Mouse (Mus musculus) intestine, postnatal 0 days (tissue): ENCODE results near the gene Rab31. TPM values are rescaled to one million over a fixed set of nuclear protein-coding genes. Genes with fewer than 3 reads are reported as not detected.
"Not testable (repeated sequence)": the region's sequence is repeated elsewhere in the genome, so short reads cannot be mapped to it uniquely, and the experiment has no call there.

Experiments
- ATAC-seq: fragments of 200-750 bp; cut with Nextera tagmentation; 2 replicates; pipeline ENCODE4 v1.8.0; 2017; ENCODE audit warnings: mild to moderate bottlenecking, moderate TSS enrichment, moderate library complexity
- H3K27ac ChIP-seq: fragments of 300-500 bp; sonication (generic); 2 replicates; pipeline ENCODE4 v1.5.1; 2014; ENCODE audit warnings: mild to moderate bottlenecking, low read depth, low read length, moderate library complexity
- H3K27me3 ChIP-seq: fragments of 300-500 bp; sonication (generic); replicated peaks from 2 replicates; pipeline ENCODE4 v1.6.1; 2014; ENCODE audit warnings: low read length, mixed read lengths; ENCODE audit not compliant: control insufficient read depth, insufficient read depth
- H3K36me3 ChIP-seq: fragments of 300-500 bp; sonication (generic); 2 replicates; pipeline ENCODE4 v1.6.1; 2014; ENCODE audit warnings: mild to moderate bottlenecking, moderate library complexity; ENCODE audit not compliant: control insufficient read depth, insufficient read depth
- H3K4me1 ChIP-seq: fragments of 300-500 bp; sonication (generic); replicated peaks from 2 replicates; pipeline ENCODE4 v1.6.1; 2014; ENCODE audit warnings: antibody characterized with exemption, low read length, mixed read lengths; ENCODE audit not compliant: control insufficient read depth, insufficient read depth
- H3K4me2 ChIP-seq: fragments of 300-500 bp; sonication (generic); replicated peaks from 2 replicates; pipeline ENCODE4 v1.6.1; 2014; ENCODE audit warnings: low read depth, mild to moderate bottlenecking, moderate library complexity
- H3K4me3 ChIP-seq: fragments of 300-500 bp; sonication (generic); 2 replicates; pipeline ENCODE4 v1.5.1; 2014; ENCODE audit warnings: low read depth, low read length
- H3K9ac ChIP-seq: fragments of 300-500 bp; sonication (generic); 2 replicates; pipeline ENCODE4 v1.6.1; 2014; ENCODE audit warnings: mild to moderate bottlenecking, low read depth, low read length
- H3K9me3 ChIP-seq: fragments of 300-500 bp; sonication (generic); 2 replicates; pipeline ENCODE4 v1.6.1; 2016; ENCODE audit warnings: mixed run types; ENCODE audit not compliant: control insufficient read depth
- CTCF ChIP-seq: sonication (generic); IDR thresholded peaks from 2 replicates; pipeline ENCODE4 v1.5.1; 2016; ENCODE audit warnings: low read depth, mild to moderate bottlenecking, control low read depth, antibody characterized with exemption, moderate library complexity
- WGBS: fragments of 180-500 bp; shearing (Covaris S2); extraction: QIAGEN DNeasy Blood & Tissue Kit; methylation state at CpG from one replicate; pipeline ENCODE4 v1.1.7; 2014; 5-methylcytosine and 5-hydroxymethylcytosine counted together
- polyA plus RNA-seq: library from polyadenylated mRNA; unstranded; fragments of >200 nt; fragmentation: Nextera tagmentation; extraction: Ambion mirVana; gene quantifications from 2 replicates; pipeline ENCODE4 v1.2.1, GENCODE M21; 2015

The Rab31 gene
- polyA plus RNA-seq, 1 experiment from 2014 or later = 30.5 TPM

GRCm38 (mm10) chr17:65642578-65642991, 130.0 kb downstream of the Rab31 start:
- H3K27ac ChIP-seq = no peak overlapping the region
- H3K36me3 ChIP-seq = no peaks in the 10 kb centered on the region
- no peaks in the 10 kb centered on the region for H3K9me3 ChIP-seq
- 74% methylated on average over 5 of the region's 5 CpGs for WGBS
- no peak for ATAC-seq
- H3K27me3 ChIP-seq = no peaks in the 10 kb centered on the region
- no peak overlapping the region for H3K9ac ChIP-seq
- no peak overlapping the region for H3K4me3 ChIP-seq
- H3K4me2 ChIP-seq = no peak overlapping the region
- no peak for TF ChIP-seq CTCF
- no peaks in the 10 kb centered on the region for H3K4me1 ChIP-seq

GRCm38 (mm10) chr17:65641734-65642218, 130.8 kb downstream of the Rab31 start, which contains the start of gene Txndc2:
Txndc2 (minus strand) TSS chr17:65642168.
- H3K27me3 ChIP-seq = no peaks in the 10 kb centered on the region
- H3K4me2 ChIP-seq = no peak within 1 kb of the TSS
- H3K27ac ChIP-seq = no peak within 1 kb of the TSS
- no peak for ATAC-seq
- TF ChIP-seq CTCF = no peak
- WGBS = 90% methylated on average over 11 of the region's 11 CpGs
- H3K4me1 ChIP-seq = no peaks in the 10 kb centered on the region
- no peak within 1 kb of the TSS for H3K4me3 ChIP-seq
- H3K9me3 ChIP-seq = no peaks in the 10 kb centered on the region
- no peak within 1 kb of the TSS for H3K9ac ChIP-seq
- no peaks in the 10 kb centered on the region for H3K36me3 ChIP-seq

- Histone ChIP-seq H3K27me3 (no peaks in the 10 kb centered on the region), H3K4me2 (no peak overlapping the region), H3K4me3 (no peak overlapping the region), H3K9me3 (no peaks in the 10 kb centered on the region), H3K9ac (no peak overlapping the region), H3K27ac (no peak overlapping the region), H3K4me1 (no peaks in the 10 kb centered on the region), H3K36me3 (no peaks in the 10 kb centered on the region)
- ATAC-seq = no peak
- 93% methylated on average over 1 of the region's 1 CpGs for WGBS
- no peak for TF ChIP-seq CTCF
Observed at GRCm38 (mm10) chr17:65639144-65639543, 133.4 kb downstream of the Rab31 start.

GRCm38 (mm10) chr17:65635715-65636360, 136.7 kb downstream of the Rab31 start:
- no peak overlapping the region for H3K4me2 ChIP-seq
- TF ChIP-seq CTCF = no peak
- ATAC-seq = no peak
- no peak overlapping the region for H3K9ac ChIP-seq
- H3K36me3 ChIP-seq = no peaks in the 10 kb centered on the region
- no peaks in the 10 kb centered on the region for H3K4me1 ChIP-seq
- no peak overlapping the region for H3K27ac ChIP-seq
- 66% methylated on average over 14 of the region's 14 CpGs for WGBS
- no peak overlapping the region for H3K4me3 ChIP-seq
- no peaks in the 10 kb centered on the region for H3K9me3 ChIP-seq
- H3K27me3 ChIP-seq = no peaks in the 10 kb centered on the region

GRCm38 (mm10) chr17:65629943-65630342, 142.6 kb downstream of the Rab31 start:
- Histone ChIP-seq H3K4me1 (0 out of 2 replicates have a peak, but pooled peaks cover 2% of the 10 kb centered on the region), H3K9ac (no peak overlapping the region), H3K4me3 (no peak overlapping the region), H3K27me3 (no peaks in the 10 kb centered on the region), H3K27ac (no peak overlapping the region), H3K9me3 (no peaks in the 10 kb centered on the region), H3K4me2 (no peak overlapping the region), H3K36me3 (no peaks in the 10 kb centered on the region)
- 78% methylated on average over 6 of the region's 6 CpGs for WGBS
- no peak for TF ChIP-seq CTCF
- ATAC-seq = no peak

- not testable (repeated sequence) for H3K9me3 ChIP-seq, H3K36me3 ChIP-seq, H3K4me3 ChIP-seq, H3K4me1 ChIP-seq, H3K9ac ChIP-seq, H3K4me2 ChIP-seq, H3K27me3 ChIP-seq
- peak overlapping the region; percentile 54 for H3K27ac ChIP-seq
- WGBS = 54% methylated on average over 13 of the region's 13 CpGs
- peak; percentile 86 for ATAC-seq
Observed at GRCm38 (mm10) chr17:65628823-65629532, 143.6 kb downstream of the Rab31 start.
